8 mouse cellular contexts compared by ENCODE assay signal in genomic region chr14:56402311-56403071, GRCm38 (mm10). TPM values are rescaled to one million over a fixed set of nuclear protein-coding genes. Genes with fewer than 3 reads are reported as not detected.
DNase-seq lines count a peak whose midpoint lies in the region; ATAC-seq lines count a peak whose summit lies in the region.

Rnf17 (plus strand) TSS chr14:56402581.

- no peak within 1 kb of the TSS for H3K9ac ChIP-seq in heart, embryonic 16.5 days (ENCODE audit: low read length)
- no peak within 1 kb of the TSS for H3K9ac ChIP-seq in neural tube, embryonic 12.5 days

- WGBS in heart, embryonic 16.5 days = 60% methylated on average over 34 of the region's 34 CpGs
- WGBS in limb, embryonic 10.5 days = 68% methylated on average over 34 of the region's 34 CpGs
- 74% methylated on average over 34 of the region's 34 CpGs for WGBS in neural tube, embryonic 12.5 days

- H3K27ac ChIP-seq in heart, embryonic 16.5 days (ENCODE audit: low read length) = no peak within 1 kb of the TSS
- H3K27ac ChIP-seq in limb, embryonic 10.5 days = 0 out of 2 replicates have a peak within 1 kb of the TSS, but pooled peaks have one; percentile 7
- H3K27ac ChIP-seq in neural tube, embryonic 12.5 days = no peak within 1 kb of the TSS

- intact Hi-C loops in gastrocnemius, postnatal 36 days (cut with DNase I) = no loop called here

- H3K4me1 ChIP-seq in heart, embryonic 16.5 days (ENCODE audit: control insufficient read depth, insufficient read depth, low read length) = no peaks in the 10 kb centered on the region
- H3K4me1 ChIP-seq in limb, embryonic 10.5 days = no peaks in the 10 kb centered on the region
- H3K4me1 ChIP-seq in neural tube, embryonic 12.5 days = no peaks in the 10 kb centered on the region

- DNase-seq in heart, adult 18-20 months = no peak
- peak; percentile 1 for DNase-seq in c-Kit-positive CD71-positive TER-119-positive erythroid progenitor cells, embryonic 14.5 days (ENCODE audit: low spot score)
- DNase-seq in limb, embryonic 10.5 days (ENCODE audit: low spot score) = peak; percentile 33
- no peak for DNase-seq in spleen, postnatal 14 days (ENCODE audit: low spot score in 2 of 2)
- DNase-seq in spleen, adult 18-20 months = no peak
- no peak for DNase-seq in gastrocnemius, postnatal 36 days

- peak within 1 kb of the TSS; percentile 44 for H3K4me2 ChIP-seq in heart, embryonic 16.5 days (ENCODE audit: low read depth, low read length)
- 0 out of 2 replicates have a peak within 1 kb of the TSS, but pooled peaks have one; percentile 24 for H3K4me2 ChIP-seq in neural tube, embryonic 12.5 days (replicated peaks)

- ATAC-seq in heart, embryonic 16.5 days (replicated peaks; ENCODE audit: extremely low read depth, insufficient read depth, low FRiP score) = no peak
- no peak for ATAC-seq in neural tube, embryonic 12.5 days (ENCODE audit: low FRiP score, low read depth)

- H3K27me3 ChIP-seq in heart, embryonic 16.5 days (ENCODE audit: control insufficient read depth, insufficient read depth, low read length) = no peaks in the 10 kb centered on the region
- H3K27me3 ChIP-seq in limb, embryonic 10.5 days (ENCODE audit: low read depth, poor library complexity, severe bottlenecking) = no peaks in the 10 kb centered on the region
- no peaks in the 10 kb centered on the region for H3K27me3 ChIP-seq in neural tube, embryonic 12.5 days (replicated peaks)

- peak within 1 kb of the TSS; percentile 35 for H3K4me3 ChIP-seq in heart, embryonic 16.5 days (ENCODE audit: low read length)
- peak within 1 kb of the TSS; percentile 27 for H3K4me3 ChIP-seq in limb, embryonic 10.5 days
- H3K4me3 ChIP-seq in neural tube, embryonic 12.5 days = no peak within 1 kb of the TSS

- H3K9me3 ChIP-seq in heart, embryonic 16.5 days (replicated peaks; ENCODE audit: control insufficient read depth, low read length) = no peaks in the 10 kb centered on the region
- H3K9me3 ChIP-seq in limb, embryonic 10.5 days (replicated peaks) = no peaks in the 10 kb centered on the region
- H3K9me3 ChIP-seq in neural tube, embryonic 12.5 days = no peaks in the 10 kb centered on the region

- no peaks in the 10 kb centered on the region for H3K36me3 ChIP-seq in heart, embryonic 16.5 days (ENCODE audit: control insufficient read depth, insufficient read depth)
- H3K36me3 ChIP-seq in limb, embryonic 10.5 days = no peaks in the 10 kb centered on the region
- H3K36me3 ChIP-seq in neural tube, embryonic 12.5 days = no peaks in the 10 kb centered on the region

RNA-seq across cellular contexts. Expression of gene Rnf17, which starts in this region (rescaled TPM):
- 1.1 and 1.8 TPM in 2 replicates for polyA plus RNA-seq in heart, embryonic 16.5 days (2015; fragmentation: Nextera tagmentation; extraction: Ambion mirVana)
- total RNA-seq in heart, adult 18-20 months (2021) = under 1 TPM; 0.51 to 0.57 TPM
- polyA plus RNA-seq in limb, embryonic 10.5 days (2016; fragmentation: Nextera tagmentation; extraction: Ambion mirVana) = 2.1 and 2.6 TPM in 2 replicates
- polyA plus RNA-seq in neural tube, embryonic 12.5 days (2016; fragmentation: Nextera tagmentation; extraction: Ambion mirVana) = 1.4 and 1.5 TPM in 2 replicates
- not detected for total RNA-seq in gastrocnemius, postnatal 36 days (2021)

Comparison
In these comparisons a context has a peak if more than half of its experiments do, and no peak if none do; other contexts are left out.
1. DNase-seq: peak in c-Kit-positive CD71-positive TER-119-positive erythroid progenitor cells, embryonic 14.5 days (single experiment) and limb, embryonic 10.5 days (single experiment); none in heart, adult 18-20 months (0 of 2), spleen, postnatal 14 days (0 of 2), spleen, adult 18-20 months (0 of 2) and gastrocnemius, postnatal 36 days (0 of 2).